Mouse (Mus musculus) kidney, adult 2 months (tissue): ENCODE results near the gene H2-DMa.

Experiments used
- CTCF ChIP-seq: fragments of 200-500 bp; conservative IDR thresholded peaks from 2 replicates; pipeline ENCODE4 v1.5.1; 2011; ENCODE audit warnings: low read depth, mild to moderate bottlenecking, control low read depth, low read length, moderate library complexity, mixed read lengths; ENCODE audit not compliant: insufficient read depth, insufficient read length
- POLR2A ChIP-seq: fragments of 200-500 bp; IDR thresholded peaks from one replicate; pipeline ENCODE4 v1.6.1; 2011; ENCODE audit warnings: low read depth, low read length, control low read depth

DNA sequence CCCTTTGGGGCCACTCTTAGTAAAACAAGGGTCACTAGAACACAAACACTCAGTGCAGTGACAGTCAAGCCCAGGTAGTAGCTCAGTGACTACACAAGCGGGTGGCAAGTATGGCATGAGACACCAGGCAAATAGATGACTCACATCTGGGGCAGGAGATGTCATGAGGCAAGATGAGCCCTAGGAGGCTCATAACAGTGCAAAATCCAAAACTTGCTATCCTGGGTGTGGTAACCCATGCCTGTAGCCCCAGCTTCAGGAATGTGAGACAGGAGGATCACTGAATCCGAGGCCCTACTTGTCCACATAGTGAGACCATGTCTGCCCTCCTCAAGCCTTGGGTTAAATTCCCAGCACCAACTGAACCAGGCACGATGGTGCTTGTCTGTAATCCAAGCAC is 15.1 kb downstream of the H2-DMa start:
- TF ChIP-seq POLR2A, result no peak
- no peak for TF ChIP-seq CTCF
